Mouse (Mus musculus): ENCODE results near the gene Chrdl2. TPM values are rescaled to one million over a fixed set of nuclear protein-coding genes. Genes with fewer than 3 reads are reported as not detected.

Gene Chrdl2
- total and polyA plus RNA-seq, 3 experiments, result 0.05 TPM; not detected in 2

DNA sequence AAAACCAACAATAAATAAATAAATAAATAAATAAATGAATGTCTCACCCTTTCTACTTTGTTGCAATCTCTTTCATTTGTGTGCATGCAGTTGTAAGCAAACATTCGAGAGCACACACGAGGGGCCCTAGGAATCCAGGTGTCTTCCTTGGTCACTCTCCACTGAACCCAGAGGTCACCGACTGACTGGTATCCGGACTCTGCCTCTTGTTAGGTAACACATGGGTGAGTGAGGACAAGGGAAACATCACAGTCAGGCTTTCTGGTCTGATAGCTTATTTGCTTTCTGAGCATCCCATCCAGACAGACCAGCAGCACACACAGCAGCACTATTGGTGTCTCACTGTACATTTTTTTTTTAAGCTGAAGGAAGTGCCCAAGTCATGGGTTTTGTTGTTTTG is 71.1 kb downstream of the Chrdl2 start:
- DNase-seq (ENCODE audit: low spot score) (no peak), ATAC-seq (ENCODE audit: extremely low read depth, insufficient number of reproducible peaks, low FRiP score, poor library complexity, severe bottlenecking) (no peak)
- Histone ChIP-seq H3K9me3 (replicated peaks) (no peaks in the 10 kb centered on the region), H3K36me3 (replicated peaks) (peaks cover 64% of the 10 kb centered on the region), H3K27me3 (ENCODE audit: insufficient read depth, low read length) (no peaks in the 10 kb centered on the region), H3K4me3 (ENCODE audit: low read depth, low read length) (no peak overlapping the region), H3K4me1 (ENCODE audit: insufficient read depth, low read depth, low read length) (peaks cover 5% of the 10 kb centered on the region; the same call in 1 of the 2 replicates)
- TF ChIP-seq GATA1 (IDR thresholded peaks at IDR 0.05; ENCODE audit: borderline replicate concordance, low read length), result no peak
- TF ChIP-seq GATA2 (IDR thresholded peaks at IDR 0.05; ENCODE audit: borderline replicate concordance, low read depth, low read length), result no peak
- TF ChIP-seq CTCF (IDR thresholded peaks at IDR 0.05; ENCODE audit: low read depth, low read length), result no peak
- TF ChIP-seq TAL1 (conservative IDR thresholded peaks at IDR 0.05; ENCODE audit: low read depth, low read length), result no peak
- TF ChIP-seq POLR2AphosphoS5 (IDR thresholded peaks at IDR 0.05; ENCODE audit: insufficient replicate concordance, low read depth, low read length), result no peak

DNA sequence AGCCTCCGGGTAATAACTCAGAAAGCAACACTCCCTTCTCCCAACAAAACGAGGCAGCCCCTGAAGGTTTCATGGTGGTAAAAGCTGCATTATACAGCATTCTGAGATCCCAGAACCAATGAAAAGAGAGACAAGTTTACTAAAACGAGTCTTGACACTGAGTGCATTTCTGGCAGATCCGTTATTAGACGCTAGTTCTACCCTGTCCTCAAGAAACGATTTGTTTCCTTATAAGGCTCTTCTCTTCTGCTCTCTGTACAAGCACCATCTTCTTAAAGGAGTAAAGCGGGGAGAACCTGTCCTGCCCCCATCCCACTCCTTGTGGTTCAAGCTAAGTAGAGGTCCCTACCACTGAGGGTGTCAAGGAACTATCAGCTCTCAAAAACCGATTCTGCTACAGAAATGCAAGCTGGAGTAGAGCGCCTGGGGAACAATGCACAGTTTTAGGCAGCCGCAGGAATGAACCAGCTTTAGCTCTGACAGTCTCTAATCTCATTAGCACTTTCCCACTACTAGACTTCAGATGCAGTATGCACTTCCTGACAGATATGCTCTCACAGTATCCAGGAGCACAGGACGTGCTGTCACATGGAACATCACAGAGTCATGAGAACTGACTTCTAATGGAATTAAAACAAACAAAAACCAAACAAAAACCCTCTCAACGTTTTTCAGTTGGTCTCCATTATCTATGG is 74.3 kb downstream of the Chrdl2 start:
- Histone ChIP-seq H3K36me3 (replicated peaks) (peaks cover 89% of the 10 kb centered on the region), H3K27me3 (ENCODE audit: insufficient read depth, low read length) (no peaks in the 10 kb centered on the region), H3K4me3 (ENCODE audit: low read depth, low read length) (no peak overlapping the region), H3K4me1 (ENCODE audit: insufficient read depth, low read depth, low read length) (no peaks in the 10 kb centered on the region), H3K9me3 (replicated peaks) (no peaks in the 10 kb centered on the region)
- ATAC-seq (ENCODE audit: extremely low read depth, insufficient number of reproducible peaks, low FRiP score, poor library complexity, severe bottlenecking) (no peak), DNase-seq (ENCODE audit: low spot score) (no peak)
- TF ChIP-seq TAL1 (conservative IDR thresholded peaks at IDR 0.05; ENCODE audit: low read depth, low read length) (no peak), POLR2AphosphoS5 (IDR thresholded peaks at IDR 0.05; ENCODE audit: insufficient replicate concordance, low read depth, low read length) (no peak), GATA2 (IDR thresholded peaks at IDR 0.05; ENCODE audit: borderline replicate concordance, low read depth, low read length) (no peak), CTCF (IDR thresholded peaks at IDR 0.05; ENCODE audit: low read depth, low read length) (no peak), GATA1 (IDR thresholded peaks at IDR 0.05; ENCODE audit: borderline replicate concordance, low read length) (no peak)

GRCm38 (mm10) chr7:100082836-100083235 is 76.9 kb downstream of the Chrdl2 start:
- no peaks in the 10 kb centered on the region for H3K27me3 ChIP-seq (ENCODE audit: insufficient read depth, low read length)
- no peak for TF ChIP-seq GATA1 (IDR thresholded peaks at IDR 0.05; ENCODE audit: borderline replicate concordance, low read length)
- no peak for TF ChIP-seq GATA2 (IDR thresholded peaks at IDR 0.05; ENCODE audit: borderline replicate concordance, low read depth, low read length)
- TF ChIP-seq CTCF (IDR thresholded peaks at IDR 0.05; ENCODE audit: low read depth, low read length), result no peak
- no peak for DNase-seq (ENCODE audit: low spot score)
- no peaks in the 10 kb centered on the region for H3K9me3 ChIP-seq (replicated peaks)
- no peaks in the 10 kb centered on the region for H3K4me1 ChIP-seq (ENCODE audit: insufficient read depth, low read depth, low read length)
- no peak for ATAC-seq (ENCODE audit: extremely low read depth, insufficient number of reproducible peaks, low FRiP score, poor library complexity, severe bottlenecking)
- peaks cover 98% of the 10 kb centered on the region for H3K36me3 ChIP-seq (replicated peaks)
- no peak overlapping the region for H3K4me3 ChIP-seq (ENCODE audit: low read depth, low read length)

DNA sequence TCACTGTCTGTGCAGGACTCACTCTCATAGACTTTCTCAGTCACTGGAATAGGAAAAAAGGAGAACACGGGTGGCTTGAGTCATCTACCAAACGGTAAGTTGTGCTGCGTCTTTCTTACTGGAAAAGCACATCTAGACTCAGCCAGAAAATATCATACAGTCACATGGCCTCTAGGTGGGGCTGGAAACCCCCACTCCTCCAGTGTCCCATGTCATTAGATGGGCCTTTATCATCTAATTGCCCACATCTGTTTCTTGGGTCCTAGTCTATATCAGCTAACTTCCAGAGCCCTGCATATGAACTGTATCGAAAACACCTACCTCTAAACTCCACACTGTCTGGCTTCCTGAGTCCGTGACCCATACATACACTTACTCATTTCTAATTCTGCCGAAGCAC is 77.8 kb downstream of the Chrdl2 start:
- ATAC-seq (ENCODE audit: extremely low read depth, insufficient number of reproducible peaks, low FRiP score, poor library complexity, severe bottlenecking), result no peak
- peaks cover 97% of the 10 kb centered on the region for H3K36me3 ChIP-seq (replicated peaks)
- no peak for DNase-seq (ENCODE audit: low spot score)
- H3K4me3 ChIP-seq (ENCODE audit: low read depth, low read length), result no peak overlapping the region
- H3K9me3 ChIP-seq (replicated peaks), result no peaks in the 10 kb centered on the region
- H3K4me1 ChIP-seq (ENCODE audit: insufficient read depth, low read depth, low read length), result no peaks in the 10 kb centered on the region
- H3K27me3 ChIP-seq (ENCODE audit: insufficient read depth, low read length), result no peaks in the 10 kb centered on the region
- TF ChIP-seq POLR2AphosphoS5 (IDR thresholded peaks at IDR 0.05; ENCODE audit: insufficient replicate concordance, low read depth, low read length), result no peak
- no peak for TF ChIP-seq GATA1 (IDR thresholded peaks at IDR 0.05; ENCODE audit: borderline replicate concordance, low read length)
- TF ChIP-seq GATA2 (IDR thresholded peaks at IDR 0.05; ENCODE audit: borderline replicate concordance, low read depth, low read length), result no peak
- no peak for TF ChIP-seq TAL1 (conservative IDR thresholded peaks at IDR 0.05; ENCODE audit: low read depth, low read length)
- no peak for TF ChIP-seq CTCF (IDR thresholded peaks at IDR 0.05; ENCODE audit: low read depth, low read length)

Other genes with a start within 250 kb of the Chrdl2 start
- gene Olfr521, start 242.7 kb upstream of the Chrdl2 start, total RNA-seq (2014; fragmentation: Nextera tagmentation), result not detected in 2 replicates
- 0.05 TPM in 1 of 2 replicates, not detected in the other for gene Olfr521, start 242.7 kb upstream of the Chrdl2 start, total RNA-seq (2017)
- not detected in 2 replicates for gene Olfr521, start 242.7 kb upstream of the Chrdl2 start, polyA plus RNA-seq (2012)
- 5.9 and 9.0 TPM in 2 replicates for gene Neu3, start 177.8 kb upstream of the Chrdl2 start, total RNA-seq (2014; fragmentation: Nextera tagmentation)
- gene Neu3, start 177.8 kb upstream of the Chrdl2 start, total RNA-seq (2017), result 5.9 and 7.2 TPM in 2 replicates
- gene Neu3, start 177.8 kb upstream of the Chrdl2 start, polyA plus RNA-seq (2012), result 6.6 and 6.8 TPM in 2 replicates
- not detected in 2 replicates for gene Xrra1, start 147.1 kb upstream of the Chrdl2 start, total RNA-seq (2014; fragmentation: Nextera tagmentation)
- gene Xrra1, start 147.1 kb upstream of the Chrdl2 start, total RNA-seq (2017), result 0.29 and 0.33 TPM in 2 replicates
- gene Xrra1, start 147.1 kb upstream of the Chrdl2 start, polyA plus RNA-seq (2012), result 0.17 and 0.18 TPM in 2 replicates
- gene Spcs2, start 142.7 kb upstream of the Chrdl2 start, total RNA-seq (2014; fragmentation: Nextera tagmentation), result 258 and 259 TPM in 2 replicates
- 134 and 148 TPM in 2 replicates for gene Spcs2, start 142.7 kb upstream of the Chrdl2 start, total RNA-seq (2017)
- gene Spcs2, start 142.7 kb upstream of the Chrdl2 start, polyA plus RNA-seq (2012), result 77.2 and 85.1 TPM in 2 replicates
- gene Rnf169, start 25.7 kb upstream of the Chrdl2 start, total RNA-seq (2014; fragmentation: Nextera tagmentation), result 30.4 TPM in 2 replicates
- 13.5 and 13.8 TPM in 2 replicates for gene Rnf169, start 25.7 kb upstream of the Chrdl2 start, total RNA-seq (2017)
- 4.1 and 4.8 TPM in 2 replicates for gene Rnf169, start 25.7 kb upstream of the Chrdl2 start, polyA plus RNA-seq (2012)
- gene Pold3, start 115.4 kb downstream of the Chrdl2 start, total RNA-seq (2014; fragmentation: Nextera tagmentation), result 93.4 and 94.5 TPM in 2 replicates
- 87.0 and 90.5 TPM in 2 replicates for gene Pold3, start 115.4 kb downstream of the Chrdl2 start, total RNA-seq (2017)
- 19.0 and 24.4 TPM in 2 replicates for gene Pold3, start 115.4 kb downstream of the Chrdl2 start, polyA plus RNA-seq (2012)
- gene Lipt2, start 153.1 kb downstream of the Chrdl2 start, total RNA-seq (2014; fragmentation: Nextera tagmentation), result 8.7 and 11.7 TPM in 2 replicates
- gene Lipt2, start 153.1 kb downstream of the Chrdl2 start, total RNA-seq (2017), result 9.1 and 10.9 TPM in 2 replicates
- 5.5 and 6.2 TPM in 2 replicates for gene Lipt2, start 153.1 kb downstream of the Chrdl2 start, polyA plus RNA-seq (2012)
- gene Kcne3, start 170.3 kb downstream of the Chrdl2 start, total RNA-seq (2014; fragmentation: Nextera tagmentation), result 21.8 and 27.6 TPM in 2 replicates
- 71.8 and 73.8 TPM in 2 replicates for gene Kcne3, start 170.3 kb downstream of the Chrdl2 start, total RNA-seq (2017)
- gene Kcne3, start 170.3 kb downstream of the Chrdl2 start, polyA plus RNA-seq (2012), result 1.5 and 1.6 TPM in 2 replicates
- 20.8 and 22.5 TPM in 2 replicates for gene Pgm2l1, start 221.2 kb downstream of the Chrdl2 start, total RNA-seq (2014; fragmentation: Nextera tagmentation)
- gene Pgm2l1, start 221.2 kb downstream of the Chrdl2 start, total RNA-seq (2017), result 21.0 and 22.6 TPM in 2 replicates
- gene Pgm2l1, start 221.2 kb downstream of the Chrdl2 start, polyA plus RNA-seq (2012), result 21.3 and 21.6 TPM in 2 replicates